Mouse (Mus musculus) testis, adult 2 months (tissue): ENCODE results near the gene Tcf19. TPM values are rescaled to one million over a fixed set of nuclear protein-coding genes. Genes with fewer than 3 reads are reported as not detected.
"Not testable (repeated sequence)": the region's sequence is repeated elsewhere in the genome, so short reads cannot be mapped to it uniquely, and the experiment has no call there.

Source experiments
- H3K27ac ChIP-seq: fragments of 200-500 bp; 2 replicates; pipeline ENCODE4 v1.5.1; 2012; ENCODE audit warnings: low read depth, low read length; ENCODE audit not compliant: control insufficient read depth, insufficient read depth
- H3K27me3 ChIP-seq: fragments of 200-500 bp; 2 replicates; pipeline ENCODE4 v1.6.1; 2012; ENCODE audit warnings: mild to moderate bottlenecking, low read length, moderate library complexity; ENCODE audit not compliant: control insufficient read depth, insufficient read depth
- H3K36me3 ChIP-seq: fragments of 200-500 bp; 2 replicates; pipeline ENCODE4 v1.6.1; 2012; ENCODE audit warnings: mild to moderate bottlenecking, low read length; ENCODE audit not compliant: control insufficient read depth, insufficient read depth
- H3K4me1 ChIP-seq: fragments of 200-500 bp; 2 replicates; pipeline ENCODE4 v1.6.1; 2012; ENCODE audit warnings: low read length; ENCODE audit not compliant: control insufficient read depth, insufficient read depth
- H3K4me3 ChIP-seq: fragments of 200-500 bp; 2 replicates; pipeline ENCODE4 v1.5.1; 2012; ENCODE audit warnings: low read depth, mild to moderate bottlenecking, low read length, moderate library complexity, mixed read lengths; ENCODE audit not compliant: control insufficient read depth
- CTCF ChIP-seq: fragments of 200-500 bp; IDR thresholded peaks from 2 replicates; pipeline ENCODE4 v1.5.1; 2012; ENCODE audit warnings: low read depth, mild to moderate bottlenecking, inconsistent platforms, low read length, moderate library complexity; ENCODE audit not compliant: control insufficient read depth, insufficient read depth, insufficient replicate concordance
- POLR2A ChIP-seq: fragments of 200-500 bp; IDR thresholded peaks from 2 replicates; pipeline ENCODE4 v1.6.1; 2012; ENCODE audit warnings: low read depth, mild to moderate bottlenecking, inconsistent platforms, low read length, moderate library complexity; ENCODE audit not compliant: control insufficient read depth
- polyA plus RNA-seq: library from polyadenylated mRNA; depleted of rRNA; stranded (reverse); fragments of >200 nt; gene quantifications from 2 replicates; pipeline ENCODE4 v1.2.3, GENCODE M21; 2012

The Tcf19 gene
- polyA plus RNA-seq, 1 experiment: 2.6 TPM

DNA sequence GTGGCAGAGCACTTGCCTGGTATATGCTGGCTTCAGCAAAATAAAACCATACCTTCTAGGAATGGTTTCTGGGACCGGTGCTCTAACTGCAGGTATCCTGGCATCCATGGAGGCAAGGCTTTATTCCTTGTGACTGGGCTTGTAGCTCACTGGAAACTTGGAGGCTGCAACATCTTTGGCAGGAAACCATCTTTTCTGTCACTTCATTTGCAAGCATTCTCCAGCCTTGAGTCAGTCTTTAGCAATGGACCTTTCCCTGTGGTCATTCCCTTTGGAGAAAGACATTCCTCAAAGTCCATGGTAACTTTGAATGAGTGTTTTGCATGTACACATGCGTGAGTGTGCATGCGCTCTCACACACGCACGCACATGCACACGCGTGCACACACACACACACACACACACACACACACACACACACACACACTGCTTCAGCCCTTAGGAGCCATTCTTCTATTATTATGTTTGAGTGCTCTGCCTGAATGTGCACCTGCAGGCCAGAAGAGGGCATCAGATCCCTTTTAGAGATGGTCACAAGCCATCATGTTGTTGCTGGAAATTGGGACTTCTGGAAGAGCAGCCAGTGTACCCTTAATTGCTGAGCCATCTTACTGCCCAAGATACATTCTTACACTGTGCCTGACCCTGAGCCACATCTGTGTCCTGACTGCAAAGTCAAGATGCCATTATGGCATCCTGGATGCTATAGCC lies 3.6 kb downstream of the Tcf19 start:
- H3K4me3 ChIP-seq: no peak overlapping the region
- no peaks in the 10 kb centered on the region for H3K27me3 ChIP-seq
- H3K27ac ChIP-seq: no peak overlapping the region
- H3K4me1 ChIP-seq: peaks cover 8% of the 10 kb centered on the region
- no peak for TF ChIP-seq POLR2A
- TF ChIP-seq CTCF: no peak
- no peaks in the 10 kb centered on the region for H3K36me3 ChIP-seq

- Histone ChIP-seq H3K27me3 (no peaks in the 10 kb centered on the region), H3K4me3 (no peak overlapping the region), H3K4me1 (peaks cover 6% of the 10 kb centered on the region)
Observed at GRCm38 (mm10) chr17:35509284-35509683, 7.3 kb downstream of the Tcf19 start.

DNA sequence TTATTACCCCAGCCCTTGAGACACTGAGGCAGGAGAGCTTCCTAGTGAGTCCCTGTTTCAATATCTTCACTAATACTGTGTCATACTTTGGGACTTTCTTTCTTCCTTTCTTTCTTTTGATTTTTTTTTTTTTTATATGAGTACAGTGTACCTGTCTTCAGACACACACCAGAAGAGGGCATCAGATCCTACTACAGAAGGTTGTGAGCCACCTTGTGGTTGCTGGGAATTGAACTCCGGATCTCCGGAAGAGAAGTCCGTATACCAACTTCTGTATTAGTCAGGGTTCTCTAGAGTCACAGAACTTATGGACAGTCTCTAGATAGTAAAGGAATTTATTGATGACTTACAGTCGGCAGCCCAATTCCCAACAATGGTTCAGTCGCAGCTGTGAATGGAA lies 8.3 kb downstream of the Tcf19 start:
- not testable (repeated sequence) for H3K36me3 ChIP-seq, H3K4me1 ChIP-seq, H3K27me3 ChIP-seq, H3K4me3 ChIP-seq, H3K27ac ChIP-seq

More at GRCm38 (mm10) chr17:35509284-35509683, 7.3 kb downstream of the Tcf19 start:
- Histone ChIP-seq H3K27ac (no peak overlapping the region), H3K36me3 (no peaks in the 10 kb centered on the region)
- TF ChIP-seq CTCF (peak; percentile 39; the same call in 1 of the 2 replicates), POLR2A (no peak)

- Histone ChIP-seq H3K27me3 (no peaks in the 10 kb centered on the region), H3K27ac (no peak overlapping the region), H3K4me3 (no peak overlapping the region), H3K4me1 (peaks cover 6% of the 10 kb centered on the region), H3K36me3 (no peaks in the 10 kb centered on the region)
- TF ChIP-seq POLR2A: no peak
- TF ChIP-seq CTCF: no peak
Observed at GRCm38 (mm10) chr17:35507556-35508260, 8.9 kb downstream of the Tcf19 start.

GRCm38 (mm10) chr17:35506881-35507280 lies 9.7 kb downstream of the Tcf19 start:
- Histone ChIP-seq H3K4me1 (peaks cover 6% of the 10 kb centered on the region), H3K36me3 (no peaks in the 10 kb centered on the region), H3K27ac (no peak overlapping the region), H3K4me3 (peak overlapping the region; percentile 74), H3K27me3 (no peaks in the 10 kb centered on the region)
- TF ChIP-seq CTCF (no peak), POLR2A (no peak)

GRCm38 (mm10) chr17:35505776-35506175 lies 10.8 kb downstream of the Tcf19 start, which contains the start of gene Pou5f1:
Gene Pou5f1 (plus strand): TSS chr17:35506018.
- Histone ChIP-seq H3K36me3 (no peaks in the 10 kb centered on the region), H3K27me3 (no peaks in the 10 kb centered on the region), H3K4me1 (peaks cover 6% of the 10 kb centered on the region), H3K4me3 (peak within 1 kb of the TSS; percentile 74), H3K27ac (no peak within 1 kb of the TSS)
- TF ChIP-seq POLR2A (no peak; the same call in 1 of the 2 replicates), CTCF (no peak)

DNA sequence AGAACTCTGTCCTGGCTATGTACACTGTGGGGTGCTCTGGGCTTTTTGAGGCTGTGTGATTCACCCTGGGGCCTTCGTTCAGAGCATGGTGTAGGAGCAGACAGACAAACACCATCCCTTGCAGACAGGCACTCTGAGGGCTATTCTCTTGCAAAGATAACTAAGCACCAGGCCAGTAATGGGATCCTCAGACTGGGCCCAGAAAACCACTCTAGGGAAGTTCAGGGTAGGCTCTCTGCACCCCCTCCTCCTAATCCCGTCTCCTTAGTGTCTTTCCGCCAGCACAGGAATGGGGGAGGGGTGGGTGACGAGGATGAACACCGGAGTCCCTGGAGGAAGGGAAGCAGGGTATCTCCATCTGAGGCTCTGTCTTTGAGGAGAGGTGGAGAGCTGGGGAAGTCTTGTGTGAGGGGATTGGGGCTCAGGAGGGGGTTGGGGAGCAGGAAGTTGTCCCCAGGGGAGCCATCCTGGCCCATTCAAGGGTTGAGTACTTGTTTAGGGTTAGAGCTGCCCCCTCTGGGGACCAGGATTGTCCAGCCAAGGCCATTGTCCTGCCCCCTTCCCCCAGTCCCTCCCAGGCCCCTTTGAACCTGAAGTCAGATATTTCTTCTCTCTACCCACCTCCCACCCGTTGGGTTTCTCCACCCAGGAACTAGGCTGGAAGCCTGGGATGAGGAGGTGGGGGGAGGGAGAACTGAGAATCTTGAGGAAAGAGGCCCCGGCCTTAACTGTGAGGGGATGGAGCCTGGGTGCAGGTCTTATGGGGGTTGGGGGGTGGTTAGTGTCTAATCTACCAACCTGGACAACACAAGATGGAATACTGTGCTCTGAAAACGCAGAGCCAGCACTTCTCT lies 11.8 kb downstream of the Tcf19 start:
- no peaks in the 10 kb centered on the region for H3K27me3 ChIP-seq
- H3K4me3 ChIP-seq: peak overlapping the region; percentile 74
- H3K27ac ChIP-seq: no peak overlapping the region

More for the DNA sequence above, 11.8 kb downstream of the Tcf19 start:
- Histone ChIP-seq H3K4me1 (peaks cover 6% of the 10 kb centered on the region), H3K36me3 (no peaks in the 10 kb centered on the region)
- TF ChIP-seq CTCF: no peak
